Mouse (Mus musculus) lung, postnatal 0 days (tissue): ENCODE results near the gene March10. TPM values are rescaled to one million over a fixed set of nuclear protein-coding genes. Genes with fewer than 3 reads are reported as not detected.

Experiments used
- ATAC-seq: fragments of 200-750 bp; cut with Nextera tagmentation; 2 replicates; pipeline ENCODE4 v1.8.0; 2017; ENCODE audit warnings: moderate library complexity
- DNase-seq: peaks from one replicate; pipeline ENCODE4 v3.0.0-alpha.2; 2016; ENCODE audit warnings: low spot score
- H3K27ac ChIP-seq: fragments of 300-500 bp; sonication (generic); 2 replicates; pipeline ENCODE4 v1.5.1; 2014; ENCODE audit warnings: antibody characterized with exemption, mild to moderate bottlenecking, low read length, mixed read lengths
- H3K27me3 ChIP-seq: fragments of 300-500 bp; sonication (generic); replicated peaks from 2 replicates; pipeline ENCODE4 v1.6.1; 2014; ENCODE audit warnings: low read length, mixed read lengths; ENCODE audit not compliant: insufficient read depth
- H3K36me3 ChIP-seq: fragments of 300-500 bp; sonication (generic); 2 replicates; pipeline ENCODE4 v1.6.1; 2014; ENCODE audit warnings: low read length, mixed read lengths; ENCODE audit not compliant: insufficient read depth
- H3K4me1 ChIP-seq: fragments of 300-500 bp; sonication (generic); 2 replicates; pipeline ENCODE4 v1.6.1; 2014; ENCODE audit warnings: antibody characterized with exemption, low read depth, low read length, mixed read lengths; ENCODE audit not compliant: insufficient read depth
- H3K4me2 ChIP-seq: fragments of 300-500 bp; sonication (generic); replicated peaks from 2 replicates; pipeline ENCODE4 v1.6.1; 2014; ENCODE audit warnings: low read depth, mild to moderate bottlenecking, low read length, moderate library complexity, mixed read lengths
- H3K4me3 ChIP-seq: fragments of 300-500 bp; sonication (generic); 2 replicates; pipeline ENCODE4 v1.5.1; 2014; ENCODE audit warnings: low read depth, low read length
- H3K9ac ChIP-seq: fragments of 300-500 bp; sonication (generic); replicated peaks from 2 replicates; pipeline ENCODE4 v1.6.1; 2014; ENCODE audit warnings: low read depth, mild to moderate bottlenecking
- H3K9me3 ChIP-seq: fragments of 300-500 bp; sonication (generic); 2 replicates; pipeline ENCODE4 v1.6.1; 2016; ENCODE audit warnings: low read length, mixed read lengths
- CTCF ChIP-seq: IDR thresholded peaks from 2 replicates; pipeline ENCODE4 v1.5.1; 2016; ENCODE audit warnings: antibody characterized with exemption, mild to moderate bottlenecking
- EP300 ChIP-seq: IDR thresholded peaks from 2 replicates; pipeline ENCODE4 v1.6.1; 2016; ENCODE audit warnings: antibody characterized with exemption, mild to moderate bottlenecking, control low read depth
- WGBS: fragments of 180-500 bp; shearing (Covaris S2); extraction: QIAGEN DNeasy Blood & Tissue Kit; methylation state at CpG from one replicate; pipeline ENCODE4 v1.1.7; 2014; 5-methylcytosine and 5-hydroxymethylcytosine counted together
- polyA plus RNA-seq: library from polyadenylated mRNA; unstranded; fragments of >200 nt; fragmentation: Nextera tagmentation; extraction: Ambion mirVana; gene quantifications from 2 replicates; pipeline ENCODE4 v1.2.1, GENCODE M21; 2015

The March10 gene
- polyA plus RNA-seq, 1 experiment from 2014 or later = 0.27 TPM

DNA sequence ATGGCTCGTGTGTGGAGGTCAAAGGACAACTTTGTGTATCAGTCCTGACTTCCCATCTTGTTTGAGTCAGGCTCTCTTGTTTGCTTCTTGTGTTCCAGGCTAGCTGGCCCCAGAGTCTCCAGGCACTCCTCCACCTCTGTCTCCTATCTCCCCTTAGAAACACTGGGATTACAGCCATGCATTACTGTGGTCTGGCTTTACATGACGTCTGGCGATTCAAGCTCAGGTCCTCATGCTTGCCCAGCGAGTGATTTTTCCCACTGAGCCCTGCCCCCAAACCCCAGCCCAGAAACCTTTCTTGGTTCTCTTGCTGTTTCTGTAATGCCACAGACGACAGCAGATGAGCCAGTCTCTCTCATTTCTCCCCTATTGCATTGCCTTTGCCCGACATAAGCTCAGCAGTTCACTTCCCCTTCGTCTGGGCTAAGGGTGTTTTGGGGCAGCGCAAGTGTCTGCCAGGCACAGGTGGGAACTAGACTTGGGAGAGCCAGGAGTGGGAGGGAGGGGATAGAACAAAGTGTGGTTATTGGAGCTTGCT lies 8.0 kb upstream of the March10 start:
- Histone ChIP-seq H3K27ac (no peak overlapping the region), H3K4me2 (no peak overlapping the region), H3K4me1 (peaks cover 5% of the 10 kb centered on the region; the same call in 1 of the 2 replicates), H3K4me3 (no peak overlapping the region), H3K36me3 (no peaks in the 10 kb centered on the region), H3K9ac (no peak overlapping the region), H3K9me3 (no peaks in the 10 kb centered on the region), H3K27me3 (no peaks in the 10 kb centered on the region)
- WGBS = 70% methylated on average over 8 of the region's 8 CpGs
- no peak for TF ChIP-seq CTCF
- TF ChIP-seq EP300 = no peak
- ATAC-seq (no peak), DNase-seq (no peak)

DNA sequence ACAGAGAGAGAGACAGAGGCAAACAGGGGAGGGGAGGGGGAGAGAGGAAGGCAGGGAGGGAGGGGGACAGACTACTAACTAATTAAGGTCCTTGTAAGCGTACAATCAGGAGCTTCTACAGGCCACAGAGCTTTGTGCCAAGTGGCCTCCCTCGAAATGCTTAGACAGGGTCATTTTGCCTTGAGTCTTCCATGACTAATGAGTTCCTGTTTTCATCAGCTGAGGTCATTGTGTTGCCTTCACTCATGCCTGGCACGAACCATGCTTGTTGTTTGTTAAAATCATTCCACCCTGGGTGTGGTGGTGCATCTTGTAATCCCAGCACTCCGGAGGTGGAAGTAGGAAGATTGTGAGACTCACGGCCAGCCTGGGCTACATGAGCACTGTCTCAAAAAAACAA lies 3.4 kb upstream of the March10 start:
- TF ChIP-seq EP300 = peak; percentile 41; the same call in 1 of the 2 replicates
- no peak for TF ChIP-seq CTCF
- Histone ChIP-seq H3K27me3 (no peaks in the 10 kb centered on the region), H3K4me2 (no peak overlapping the region), H3K4me1 (peaks cover 5% of the 10 kb centered on the region), H3K36me3 (no peaks in the 10 kb centered on the region), H3K27ac (no peak overlapping the region), H3K9ac (no peak overlapping the region), H3K4me3 (no peak overlapping the region), H3K9me3 (no peaks in the 10 kb centered on the region)
- peak; percentile 47 for DNase-seq
- peak; percentile 57 for ATAC-seq
- 43% methylated on average over 5 of the region's 5 CpGs for WGBS

DNA sequence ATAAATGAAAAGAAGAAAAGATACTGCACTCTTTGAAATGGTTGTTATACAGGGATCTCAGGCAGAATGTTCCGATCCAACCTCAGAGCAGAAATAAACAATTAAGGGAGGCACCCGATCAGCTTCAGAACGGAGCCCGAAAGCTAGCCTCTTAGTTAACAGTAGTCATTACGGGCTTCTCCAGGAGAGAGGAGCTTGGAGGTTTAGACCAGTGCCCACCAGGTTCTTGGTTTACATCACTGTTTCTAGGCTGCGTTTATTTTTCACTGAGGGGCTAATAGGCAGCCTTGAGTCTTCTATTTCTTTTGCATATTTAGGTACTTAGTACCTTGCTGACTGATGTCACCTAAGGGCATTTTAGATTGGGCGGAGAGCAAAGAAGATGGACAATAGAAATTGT lies 506 bp upstream of the March10 start:
- no peaks in the 10 kb centered on the region for H3K9me3 ChIP-seq
- peaks cover 5% of the 10 kb centered on the region for H3K4me1 ChIP-seq
- H3K27ac ChIP-seq = no peak overlapping the region
- H3K27me3 ChIP-seq = no peaks in the 10 kb centered on the region
- no peak overlapping the region for H3K9ac ChIP-seq
- ATAC-seq = no peak
- no peak overlapping the region for H3K4me2 ChIP-seq
- WGBS = 58% methylated on average over 7 of the region's 7 CpGs
- DNase-seq = no peak
- H3K36me3 ChIP-seq = no peaks in the 10 kb centered on the region
- H3K4me3 ChIP-seq = no peak overlapping the region
- TF ChIP-seq CTCF = no peak

DNA sequence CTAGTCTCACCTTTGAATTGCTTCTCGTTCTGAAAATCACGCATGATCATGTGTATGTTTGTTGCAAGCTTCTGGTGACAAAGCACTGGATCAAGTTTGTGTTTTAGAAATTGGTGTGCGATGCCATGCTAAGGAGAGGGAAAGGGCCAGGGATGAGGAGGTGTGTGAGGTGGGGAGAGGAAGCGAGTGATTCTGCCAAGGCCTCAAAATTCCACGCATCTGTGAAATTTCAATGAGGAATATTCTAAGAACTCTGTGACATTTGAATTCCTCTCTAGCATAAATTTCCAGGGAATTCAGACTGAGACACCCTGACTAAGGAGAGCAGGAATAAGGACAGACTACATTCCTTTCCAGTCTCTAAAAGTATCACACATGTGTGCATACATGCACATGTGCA lies 1.4 kb downstream of the March10 start:
- Histone ChIP-seq H3K27ac (no peak overlapping the region), H3K9ac (no peak overlapping the region), H3K4me3 (no peak overlapping the region), H3K9me3 (no peaks in the 10 kb centered on the region), H3K36me3 (no peaks in the 10 kb centered on the region), H3K4me2 (no peak overlapping the region), H3K4me1 (peaks cover 5% of the 10 kb centered on the region), H3K27me3 (no peaks in the 10 kb centered on the region)
- no peak for DNase-seq
- ATAC-seq = no peak
- TF ChIP-seq CTCF (no peak), EP300 (no peak)
- 95% methylated on average over 5 of the region's 5 CpGs for WGBS

DNA sequence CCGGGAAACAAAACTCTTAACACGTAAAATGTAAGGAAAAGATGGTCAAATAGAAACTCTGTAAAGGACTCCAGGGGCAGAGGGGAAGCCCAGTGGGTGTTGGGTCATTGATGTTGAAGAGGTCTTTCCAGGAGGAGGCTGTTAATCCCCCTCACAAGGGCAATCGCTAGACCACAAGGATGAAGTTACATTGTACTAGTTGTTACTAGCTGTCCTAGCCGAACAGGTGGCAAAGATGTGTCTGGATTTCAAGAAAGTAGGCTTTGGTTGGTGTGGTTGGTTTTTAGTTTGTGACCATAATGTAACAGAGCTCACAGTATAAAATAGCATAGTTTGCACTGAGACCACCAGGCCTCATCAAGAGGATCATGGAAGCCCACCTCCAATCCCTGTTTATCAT lies 3.5 kb downstream of the March10 start:
- Histone ChIP-seq H3K27ac (no peak overlapping the region), H3K4me2 (no peak overlapping the region), H3K4me1 (peaks cover 5% of the 10 kb centered on the region), H3K4me3 (no peak overlapping the region), H3K27me3 (no peaks in the 10 kb centered on the region), H3K9ac (no peak overlapping the region), H3K9me3 (no peaks in the 10 kb centered on the region), H3K36me3 (no peaks in the 10 kb centered on the region)
- DNase-seq (no peak), ATAC-seq (no peak)
- TF ChIP-seq CTCF = no peak
- TF ChIP-seq EP300 = no peak
- WGBS = 67% methylated on average over 4 of the region's 4 CpGs

GRCm38 (mm10) chr11:105452504-105452903 lies 4.0 kb downstream of the March10 start:
- Histone ChIP-seq H3K4me3 (no peak overlapping the region), H3K9ac (no peak overlapping the region), H3K36me3 (no peaks in the 10 kb centered on the region), H3K9me3 (no peaks in the 10 kb centered on the region), H3K4me1 (peaks cover 5% of the 10 kb centered on the region), H3K27me3 (no peaks in the 10 kb centered on the region), H3K27ac (no peak overlapping the region), H3K4me2 (no peak overlapping the region)
- TF ChIP-seq EP300 = no peak
- TF ChIP-seq CTCF = no peak
- 49% methylated on average over 4 of the region's 4 CpGs for WGBS
- DNase-seq (no peak), ATAC-seq (no peak)
